Mouse (Mus musculus): ENCODE results near the gene Zfyve1. TPM values are rescaled to one million over a fixed set of nuclear protein-coding genes. Genes with fewer than 3 reads are reported as not detected.

Gene Zfyve1
- total and polyA plus RNA-seq, 2 experiments from 2014 or later = 10.5 to 18.0 TPM

DNA sequence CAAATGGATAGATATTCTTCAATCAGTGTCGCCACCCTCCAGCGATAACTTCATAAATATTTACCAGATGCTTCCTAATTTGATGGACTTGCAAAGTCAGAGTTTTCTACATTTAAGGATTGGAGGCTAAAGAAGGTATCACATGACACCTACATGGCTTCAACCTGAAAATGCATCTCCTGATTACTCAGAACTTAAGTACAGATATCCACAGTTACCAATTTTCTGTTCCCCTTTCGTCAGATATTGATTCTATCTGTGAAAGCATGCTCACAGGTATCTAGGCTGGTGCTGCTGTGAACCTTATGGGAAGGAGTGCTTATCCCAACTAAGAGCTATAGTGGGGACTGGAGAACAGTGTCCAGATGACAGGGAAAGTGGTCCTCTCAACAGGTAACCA, 34.4 kb downstream of the Zfyve1 start:
- peaks cover 75% of the 10 kb centered on the region for H3K36me3 ChIP-seq (replicated peaks; ENCODE audit: control insufficient read depth, insufficient read depth, low read length)
- no peak overlapping the region for H3K9ac ChIP-seq (replicated peaks; ENCODE audit: low read depth, low read length)
- TF ChIP-seq CTCF (IDR thresholded peaks at IDR 0.05; ENCODE audit: low read depth) = no peak
- no peak for TF ChIP-seq EP300 (IDR thresholded peaks at IDR 0.05; ENCODE audit: low read depth)
- no peak overlapping the region for H3K27ac ChIP-seq (ENCODE audit: low read depth)
- no peaks in the 10 kb centered on the region for H3K4me1 ChIP-seq (ENCODE audit: control insufficient read depth, insufficient read depth)
- H3K27me3 ChIP-seq (ENCODE audit: control insufficient read depth, insufficient read depth, low read length) = no peaks in the 10 kb centered on the region
- no peak overlapping the region for H3K4me3 ChIP-seq (ENCODE audit: low read depth, low read length)
- no peak overlapping the region for H3K4me2 ChIP-seq (ENCODE audit: low read depth, low read length)
- ATAC-seq (ENCODE audit: insufficient read depth, low read depth) (no peak), DNase-seq (ENCODE audit: low spot score) (no peak)
- H3K9me3 ChIP-seq (replicated peaks; ENCODE audit: control insufficient read depth, low read length) = no peaks in the 10 kb centered on the region
- WGBS = 95% methylated on average over 3 of the region's 3 CpGs

DNA sequence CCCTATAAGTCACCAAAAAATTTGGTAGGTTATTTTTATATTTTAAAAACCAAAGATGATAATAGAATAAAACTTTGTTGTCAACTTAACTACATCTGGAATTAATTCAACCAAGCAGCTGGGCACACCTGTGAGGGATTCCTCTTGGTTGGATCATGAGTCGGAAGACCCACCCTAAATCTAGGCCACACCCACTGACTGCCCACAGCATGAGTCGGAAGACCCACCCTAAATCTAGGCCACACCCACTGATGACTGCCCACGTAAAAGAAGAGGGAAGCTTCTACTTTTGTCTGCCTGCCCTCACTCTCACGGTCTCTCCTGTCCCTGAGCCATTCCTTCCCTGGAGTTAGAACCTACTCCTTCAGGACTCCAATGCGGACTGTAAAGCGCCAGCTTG, 36.8 kb downstream of the Zfyve1 start:
- no peaks in the 10 kb centered on the region for H3K4me1 ChIP-seq (ENCODE audit: control insufficient read depth, insufficient read depth)
- no peak overlapping the region for H3K27ac ChIP-seq (ENCODE audit: low read depth)
- H3K27me3 ChIP-seq (ENCODE audit: control insufficient read depth, insufficient read depth, low read length) = no peaks in the 10 kb centered on the region
- 79% methylated on average over 6 of the region's 6 CpGs for WGBS
- no peak overlapping the region for H3K4me3 ChIP-seq (ENCODE audit: low read depth, low read length)
- H3K9ac ChIP-seq (replicated peaks; ENCODE audit: low read depth, low read length) = no peak overlapping the region
- H3K36me3 ChIP-seq (replicated peaks; ENCODE audit: control insufficient read depth, insufficient read depth, low read length) = peaks cover 74% of the 10 kb centered on the region
- no peak for DNase-seq (ENCODE audit: low spot score)
- TF ChIP-seq EP300 (IDR thresholded peaks at IDR 0.05; ENCODE audit: low read depth) (no peak), CTCF (IDR thresholded peaks at IDR 0.05; ENCODE audit: low read depth) (no peak)
- no peak for ATAC-seq (ENCODE audit: insufficient read depth, low read depth)
- no peak overlapping the region for H3K4me2 ChIP-seq (ENCODE audit: low read depth, low read length)
- H3K9me3 ChIP-seq (replicated peaks; ENCODE audit: control insufficient read depth, low read length) = no peaks in the 10 kb centered on the region

DNA sequence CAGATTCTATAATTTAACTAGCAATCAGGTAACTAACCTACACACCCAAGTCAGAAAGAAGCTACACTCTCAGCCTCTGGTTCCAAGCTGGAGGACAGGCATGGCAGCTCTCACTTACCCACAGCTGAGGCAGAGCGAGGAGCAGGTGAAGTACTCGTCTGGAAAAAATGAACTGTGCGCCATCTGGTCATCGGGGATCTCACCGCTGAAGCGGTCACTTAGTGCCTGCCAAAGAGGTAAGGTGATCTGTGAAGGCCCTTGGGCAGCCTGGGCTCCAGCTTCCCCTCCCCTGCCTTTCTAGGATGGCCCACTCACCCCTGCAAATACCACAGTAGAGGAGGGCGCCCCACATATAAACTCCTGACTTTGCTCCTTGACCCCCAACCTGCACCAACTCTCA, 38.5 kb downstream of the Zfyve1 start:
- TF ChIP-seq EP300 (IDR thresholded peaks at IDR 0.05; ENCODE audit: low read depth) (no peak), CTCF (IDR thresholded peaks at IDR 0.05; ENCODE audit: low read depth) (no peak)
- no peak for ATAC-seq (ENCODE audit: insufficient read depth, low read depth)
- H3K27ac ChIP-seq (ENCODE audit: low read depth) = no peak overlapping the region
- H3K9ac ChIP-seq (replicated peaks; ENCODE audit: low read depth, low read length) = no peak overlapping the region
- H3K4me1 ChIP-seq (ENCODE audit: control insufficient read depth, insufficient read depth) = no peaks in the 10 kb centered on the region
- H3K36me3 ChIP-seq (replicated peaks; ENCODE audit: control insufficient read depth, insufficient read depth, low read length) = peaks cover 76% of the 10 kb centered on the region
- H3K4me2 ChIP-seq (ENCODE audit: low read depth, low read length) = no peak overlapping the region
- H3K9me3 ChIP-seq (replicated peaks; ENCODE audit: control insufficient read depth, low read length) = no peaks in the 10 kb centered on the region
- no peak for DNase-seq (ENCODE audit: low spot score)
- H3K27me3 ChIP-seq (ENCODE audit: control insufficient read depth, insufficient read depth, low read length) = no peaks in the 10 kb centered on the region
- H3K4me3 ChIP-seq (ENCODE audit: low read depth, low read length) = no peak overlapping the region
- WGBS = 90% methylated on average over 7 of the region's 7 CpGs

DNA sequence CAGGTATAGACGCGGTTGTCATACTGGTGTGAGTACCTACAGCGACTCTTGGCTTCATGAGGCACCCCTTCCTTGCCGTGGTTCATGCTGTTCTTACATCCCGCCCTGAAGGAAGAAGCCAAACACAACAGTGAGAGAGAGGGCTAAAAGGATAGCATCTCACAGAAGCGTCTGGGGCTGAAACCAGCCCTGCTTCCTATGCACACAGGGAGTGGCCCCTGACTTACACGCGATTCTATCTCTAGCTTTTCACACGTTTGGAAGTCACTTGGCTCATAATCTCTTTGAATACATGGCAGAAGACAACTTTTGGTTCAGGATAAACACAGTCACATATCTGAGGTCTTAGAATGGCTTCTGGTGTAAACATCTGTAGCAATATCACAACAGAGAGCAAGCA, 41.4 kb downstream of the Zfyve1 start:
- Histone ChIP-seq H3K27ac (ENCODE audit: low read depth) (no peak overlapping the region), H3K4me3 (ENCODE audit: low read depth, low read length) (no peak overlapping the region), H3K9me3 (replicated peaks; ENCODE audit: control insufficient read depth, low read length) (no peaks in the 10 kb centered on the region), H3K9ac (replicated peaks; ENCODE audit: low read depth, low read length) (no peak overlapping the region), H3K36me3 (replicated peaks; ENCODE audit: control insufficient read depth, insufficient read depth, low read length) (peaks cover 82% of the 10 kb centered on the region), H3K27me3 (ENCODE audit: control insufficient read depth, insufficient read depth, low read length) (no peaks in the 10 kb centered on the region), H3K4me2 (ENCODE audit: low read depth, low read length) (no peak overlapping the region), H3K4me1 (ENCODE audit: control insufficient read depth, insufficient read depth) (no peaks in the 10 kb centered on the region)
- ATAC-seq (ENCODE audit: insufficient read depth, low read depth) (no peak), DNase-seq (ENCODE audit: low spot score) (no peak)
- 62% methylated on average over 9 of the region's 9 CpGs for WGBS
- TF ChIP-seq CTCF (IDR thresholded peaks at IDR 0.05; ENCODE audit: low read depth) (no peak), EP300 (IDR thresholded peaks at IDR 0.05; ENCODE audit: low read depth) (no peak)

DNA sequence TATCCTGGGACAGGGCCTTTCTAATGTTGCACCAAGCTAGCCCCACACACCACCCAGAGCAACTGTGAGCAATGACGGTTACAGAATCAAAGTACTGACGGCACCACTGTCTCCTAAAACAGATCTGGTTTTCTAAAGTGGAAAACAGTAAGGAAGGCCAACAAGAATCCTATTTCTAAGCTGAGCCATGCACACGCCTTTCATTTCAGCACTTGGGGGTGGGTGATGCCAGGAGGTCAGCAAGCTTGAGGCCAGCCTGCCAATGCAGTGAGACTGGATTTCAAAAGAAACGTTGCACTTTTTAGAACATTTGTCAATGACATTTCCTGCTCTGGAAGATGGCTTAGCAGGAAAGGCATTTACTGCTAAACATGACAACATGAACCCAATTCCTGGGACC, 43.2 kb downstream of the Zfyve1 start:
- no peak for TF ChIP-seq EP300 (IDR thresholded peaks at IDR 0.05; ENCODE audit: low read depth)
- Histone ChIP-seq H3K36me3 (replicated peaks; ENCODE audit: control insufficient read depth, insufficient read depth, low read length) (peaks cover 89% of the 10 kb centered on the region), H3K9me3 (replicated peaks; ENCODE audit: control insufficient read depth, low read length) (no peaks in the 10 kb centered on the region)

DNA sequence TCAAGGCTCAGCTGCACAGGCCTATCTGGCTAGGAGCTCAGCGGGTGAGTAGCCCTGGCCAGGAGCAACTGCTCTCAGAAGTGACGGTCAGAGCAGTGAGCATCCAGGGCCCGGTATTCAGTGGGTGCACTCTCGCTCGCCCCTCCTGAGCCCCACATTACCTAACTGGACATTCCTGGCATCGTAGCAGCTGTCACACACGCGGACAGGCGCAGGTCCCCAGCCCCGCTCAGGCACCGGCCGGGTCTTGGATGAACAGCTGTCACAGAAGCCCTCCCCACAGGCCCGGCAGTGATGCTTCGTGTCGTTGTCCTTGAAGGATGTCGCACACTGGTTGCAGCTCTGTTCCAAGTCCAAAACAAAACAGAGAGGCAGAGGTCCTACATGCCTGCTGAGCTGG, 45.7 kb downstream of the Zfyve1 start:
- TF ChIP-seq CTCF (IDR thresholded peaks at IDR 0.05; ENCODE audit: low read depth) (no peak), EP300 (IDR thresholded peaks at IDR 0.05; ENCODE audit: low read depth) (no peak)
- WGBS = 93% methylated on average over 16 of the region's 16 CpGs
- H3K4me2 ChIP-seq (ENCODE audit: low read depth, low read length) = no peak overlapping the region
- ATAC-seq (ENCODE audit: insufficient read depth, low read depth) (no peak), DNase-seq (ENCODE audit: low spot score) (no peak)
- H3K4me3 ChIP-seq (ENCODE audit: low read depth, low read length) = no peak overlapping the region
- H3K27me3 ChIP-seq (ENCODE audit: control insufficient read depth, insufficient read depth, low read length) = no peaks in the 10 kb centered on the region
- H3K9me3 ChIP-seq (replicated peaks; ENCODE audit: control insufficient read depth, low read length) = no peaks in the 10 kb centered on the region
- no peak overlapping the region for H3K27ac ChIP-seq (ENCODE audit: low read depth)
- no peaks in the 10 kb centered on the region for H3K4me1 ChIP-seq (ENCODE audit: control insufficient read depth, insufficient read depth)
- H3K36me3 ChIP-seq (replicated peaks; ENCODE audit: control insufficient read depth, insufficient read depth, low read length) = peaks cover 87% of the 10 kb centered on the region
- no peak overlapping the region for H3K9ac ChIP-seq (replicated peaks; ENCODE audit: low read depth, low read length)

More for the DNA sequence above, 43.2 kb downstream of the Zfyve1 start:
- H3K27me3 ChIP-seq (ENCODE audit: control insufficient read depth, insufficient read depth, low read length) = no peaks in the 10 kb centered on the region
- DNase-seq (ENCODE audit: low spot score) = no peak
- H3K27ac ChIP-seq (ENCODE audit: low read depth) = no peak overlapping the region
- WGBS = 83% methylated on average over 4 of the region's 4 CpGs
- H3K9ac ChIP-seq (replicated peaks; ENCODE audit: low read depth, low read length) = no peak overlapping the region
- ATAC-seq (ENCODE audit: insufficient read depth, low read depth) = no peak
- no peak overlapping the region for H3K4me2 ChIP-seq (ENCODE audit: low read depth, low read length)
- no peak overlapping the region for H3K4me3 ChIP-seq (ENCODE audit: low read depth, low read length)
- no peaks in the 10 kb centered on the region for H3K4me1 ChIP-seq (ENCODE audit: control insufficient read depth, insufficient read depth)

Data from heart, postnatal 0 days (tissue).